Mouse (Mus musculus): ENCODE measurements at regions not wholly inside any gene's neighbourhood (a gene's known extent, or its start where the extent isn't known, plus 50 kb on each side); places are given as distances from the start of the nearest gene placed in this dataset.

DNA sequence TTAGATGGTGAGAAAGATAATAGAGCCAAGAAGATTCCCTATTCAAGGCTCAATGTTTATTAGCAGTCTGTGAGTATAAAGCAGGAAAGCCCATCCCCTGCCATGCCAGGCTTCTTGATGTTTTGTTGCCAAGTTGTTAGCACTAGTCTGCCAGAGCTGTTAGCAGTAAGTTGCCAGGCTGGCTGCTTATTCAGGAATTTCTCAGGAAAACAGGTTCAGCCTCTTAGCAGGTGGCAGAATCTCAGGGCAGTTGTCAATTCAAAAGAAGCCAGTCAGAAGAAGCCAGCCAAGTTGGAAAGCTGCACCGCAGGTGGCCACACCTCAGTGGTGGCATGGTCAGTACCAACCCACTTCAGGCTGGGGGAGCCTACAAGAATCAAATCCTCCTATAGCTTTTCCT, 221.6 kb downstream of the Zpld1 start:
- Histone ChIP-seq H3K4me3 (ENCODE audit: low read depth, low read length) (no peak overlapping the region), H3K27me3 (ENCODE audit: control insufficient read depth, insufficient read depth, low read length) (no peaks in the 10 kb centered on the region), H3K36me3 (ENCODE audit: control insufficient read depth, insufficient read depth, low read length) (no peaks in the 10 kb centered on the region), H3K27ac (replicated peaks; ENCODE audit: low read depth, low read length) (no peak overlapping the region), H3K4me1 (ENCODE audit: control insufficient read depth, insufficient read depth, low read length) (no peaks in the 10 kb centered on the region), H3K4me2 (ENCODE audit: low read depth, severe bottlenecking) (no peak overlapping the region), H3K9me3 (ENCODE audit: control insufficient read depth, low read length) (no peaks in the 10 kb centered on the region), H3K9ac (ENCODE audit: low read length) (no peak overlapping the region)
- WGBS: 69% methylated on average over 1 of the region's 1 CpGs
- no peak for ATAC-seq (ENCODE audit: insufficient number of reproducible peaks, low FRiP score, low TSS enrichment, low read depth)
- no peak for DNase-seq (ENCODE audit: low spot score)

- 93% methylated on average over 6 of the region's 6 CpGs for WGBS
These were observed 258.0 kb downstream of the Zpld1 start for GRCm38 (mm10) chr16:55039777-55040176.

GRCm38 (mm10) chr16:55001661-55002289, 296.0 kb downstream of the Zpld1 start:
- H3K36me3 ChIP-seq (ENCODE audit: control insufficient read depth, insufficient read depth, low read length): no peaks in the 10 kb centered on the region
- no peak for DNase-seq (ENCODE audit: low spot score)
- no peaks in the 10 kb centered on the region for H3K27me3 ChIP-seq (ENCODE audit: control insufficient read depth, insufficient read depth, low read length)
- no peaks in the 10 kb centered on the region for H3K9me3 ChIP-seq (ENCODE audit: control insufficient read depth, low read length)
- no peak overlapping the region for H3K9ac ChIP-seq (ENCODE audit: low read length)
- no peak overlapping the region for H3K4me3 ChIP-seq (ENCODE audit: low read depth, low read length)
- no peak for ATAC-seq (ENCODE audit: insufficient number of reproducible peaks, low FRiP score, low TSS enrichment, low read depth)
- H3K4me2 ChIP-seq (ENCODE audit: low read depth, severe bottlenecking): no peak overlapping the region
- no peak overlapping the region for H3K27ac ChIP-seq (replicated peaks; ENCODE audit: low read depth, low read length)
- 88% methylated on average over 2 of the region's 2 CpGs for WGBS
- H3K4me1 ChIP-seq (ENCODE audit: control insufficient read depth, insufficient read depth, low read length): no peaks in the 10 kb centered on the region

More at GRCm38 (mm10) chr16:55039777-55040176, 258.0 kb downstream of the Zpld1 start:
- H3K4me1 ChIP-seq (ENCODE audit: control insufficient read depth, insufficient read depth, low read length): no peaks in the 10 kb centered on the region
- no peak overlapping the region for H3K4me3 ChIP-seq (ENCODE audit: low read depth, low read length)
- H3K9ac ChIP-seq (ENCODE audit: low read length): no peak overlapping the region
- H3K4me2 ChIP-seq (ENCODE audit: low read depth, severe bottlenecking): no peak overlapping the region
- ATAC-seq (ENCODE audit: insufficient number of reproducible peaks, low FRiP score, low TSS enrichment, low read depth): no peak
- no peaks in the 10 kb centered on the region for H3K27me3 ChIP-seq (ENCODE audit: control insufficient read depth, insufficient read depth, low read length)
- no peaks in the 10 kb centered on the region for H3K36me3 ChIP-seq (ENCODE audit: control insufficient read depth, insufficient read depth, low read length)
- no peak overlapping the region for H3K27ac ChIP-seq (replicated peaks; ENCODE audit: low read depth, low read length)
- no peak for DNase-seq (ENCODE audit: low spot score)
- H3K9me3 ChIP-seq (ENCODE audit: control insufficient read depth, low read length): no peaks in the 10 kb centered on the region

DNA sequence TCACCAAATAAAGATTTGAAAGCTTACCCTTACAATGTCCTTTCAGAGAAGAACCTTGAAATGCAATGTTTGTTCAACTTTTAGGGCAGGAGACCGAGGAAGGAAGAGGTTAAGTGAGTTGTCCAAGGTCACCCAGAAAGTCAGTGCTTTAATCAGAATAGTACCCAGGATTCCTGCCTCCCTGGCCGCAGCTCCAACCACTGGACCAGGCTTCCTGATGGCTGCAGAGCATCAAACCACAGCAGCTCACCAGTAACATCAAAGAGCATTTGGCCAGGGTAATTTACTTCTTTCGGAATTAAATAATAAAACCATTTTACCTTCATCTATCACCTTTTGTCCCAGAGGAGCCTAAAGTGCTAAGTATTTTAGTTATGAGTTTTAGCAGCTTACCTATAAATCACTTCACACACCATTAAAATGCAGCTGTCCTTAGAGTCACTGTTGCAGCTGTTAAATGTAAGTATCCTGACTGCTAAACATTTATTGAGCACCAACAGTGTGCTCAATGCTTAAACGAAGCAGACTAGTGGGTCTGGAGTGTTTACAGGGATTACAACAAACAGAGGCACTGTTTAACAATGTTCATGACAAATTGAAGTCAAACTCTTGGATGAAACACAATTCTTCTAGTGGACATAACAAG, 306.1 kb downstream of the Zpld1 start:
- Histone ChIP-seq H3K27ac (replicated peaks; ENCODE audit: low read depth, low read length) (no peak overlapping the region), H3K36me3 (ENCODE audit: control insufficient read depth, insufficient read depth, low read length) (no peaks in the 10 kb centered on the region), H3K9ac (ENCODE audit: low read length) (no peak overlapping the region), H3K4me1 (ENCODE audit: control insufficient read depth, insufficient read depth, low read length) (peaks cover 2% of the 10 kb centered on the region), H3K4me2 (ENCODE audit: low read depth, severe bottlenecking) (no peak overlapping the region), H3K9me3 (ENCODE audit: control insufficient read depth, low read length) (no peaks in the 10 kb centered on the region), H3K27me3 (ENCODE audit: control insufficient read depth, insufficient read depth, low read length) (no peaks in the 10 kb centered on the region), H3K4me3 (ENCODE audit: low read depth, low read length) (no peak overlapping the region)
- DNase-seq (ENCODE audit: low spot score) (peak; percentile 61), ATAC-seq (ENCODE audit: insufficient number of reproducible peaks, low FRiP score, low TSS enrichment, low read depth) (peak; percentile 92)
- 8% methylated on average over 4 of the region's 4 CpGs for WGBS

GRCm38 (mm10) chr16:54983759-54984218, 314.0 kb downstream of the Zpld1 start:
- DNase-seq (ENCODE audit: low spot score) (peak; percentile 78), ATAC-seq (ENCODE audit: insufficient number of reproducible peaks, low FRiP score, low TSS enrichment, low read depth) (0 out of 2 replicates have a peak, but pooled peaks have one; percentile 54)
- Histone ChIP-seq H3K9me3 (ENCODE audit: control insufficient read depth, low read length) (no peaks in the 10 kb centered on the region), H3K9ac (ENCODE audit: low read length) (no peak overlapping the region), H3K4me3 (ENCODE audit: low read depth, low read length) (no peak overlapping the region), H3K27ac (replicated peaks; ENCODE audit: low read depth, low read length) (no peak overlapping the region), H3K4me1 (ENCODE audit: control insufficient read depth, insufficient read depth, low read length) (no peaks in the 10 kb centered on the region), H3K36me3 (ENCODE audit: control insufficient read depth, insufficient read depth, low read length) (no peaks in the 10 kb centered on the region), H3K27me3 (ENCODE audit: control insufficient read depth, insufficient read depth, low read length) (no peaks in the 10 kb centered on the region), H3K4me2 (ENCODE audit: low read depth, severe bottlenecking) (peak overlapping the region; percentile 17; the same call in 1 of the 2 replicates)
- WGBS: 3% methylated on average over 9 of the region's 9 CpGs

DNA sequence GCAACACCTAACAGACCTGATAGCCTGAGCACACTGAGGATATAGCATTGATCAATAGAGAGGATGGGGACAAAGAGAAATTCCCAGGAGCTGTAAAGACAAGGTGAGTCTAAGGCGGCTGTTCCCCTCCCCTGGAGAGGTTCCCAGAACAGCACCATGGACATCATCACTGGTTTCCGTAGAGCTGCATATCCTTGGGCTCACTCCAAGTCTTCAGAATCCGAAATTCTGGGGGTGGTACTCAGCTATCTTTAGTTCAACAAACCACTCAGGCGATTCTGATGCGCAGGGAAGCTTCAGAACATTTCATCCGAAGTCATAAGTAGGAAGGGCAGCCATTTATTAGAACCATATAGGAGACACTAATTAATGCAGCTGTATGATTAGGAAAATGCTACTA, 327.4 kb downstream of the Zpld1 start:
- H3K9me3 ChIP-seq (ENCODE audit: control insufficient read depth, low read length): no peaks in the 10 kb centered on the region
- no peak for DNase-seq (ENCODE audit: low spot score)
- H3K36me3 ChIP-seq (ENCODE audit: control insufficient read depth, insufficient read depth, low read length): no peaks in the 10 kb centered on the region
- no peaks in the 10 kb centered on the region for H3K27me3 ChIP-seq (ENCODE audit: control insufficient read depth, insufficient read depth, low read length)
- no peaks in the 10 kb centered on the region for H3K4me1 ChIP-seq (ENCODE audit: control insufficient read depth, insufficient read depth, low read length)
- H3K9ac ChIP-seq (ENCODE audit: low read length): no peak overlapping the region
- WGBS: 88% methylated on average over 6 of the region's 6 CpGs
- H3K4me3 ChIP-seq (ENCODE audit: low read depth, low read length): no peak overlapping the region
- ATAC-seq (ENCODE audit: insufficient number of reproducible peaks, low FRiP score, low TSS enrichment, low read depth): no peak
- no peak overlapping the region for H3K27ac ChIP-seq (replicated peaks; ENCODE audit: low read depth, low read length)
- no peak overlapping the region for H3K4me2 ChIP-seq (ENCODE audit: low read depth, severe bottlenecking)

DNA sequence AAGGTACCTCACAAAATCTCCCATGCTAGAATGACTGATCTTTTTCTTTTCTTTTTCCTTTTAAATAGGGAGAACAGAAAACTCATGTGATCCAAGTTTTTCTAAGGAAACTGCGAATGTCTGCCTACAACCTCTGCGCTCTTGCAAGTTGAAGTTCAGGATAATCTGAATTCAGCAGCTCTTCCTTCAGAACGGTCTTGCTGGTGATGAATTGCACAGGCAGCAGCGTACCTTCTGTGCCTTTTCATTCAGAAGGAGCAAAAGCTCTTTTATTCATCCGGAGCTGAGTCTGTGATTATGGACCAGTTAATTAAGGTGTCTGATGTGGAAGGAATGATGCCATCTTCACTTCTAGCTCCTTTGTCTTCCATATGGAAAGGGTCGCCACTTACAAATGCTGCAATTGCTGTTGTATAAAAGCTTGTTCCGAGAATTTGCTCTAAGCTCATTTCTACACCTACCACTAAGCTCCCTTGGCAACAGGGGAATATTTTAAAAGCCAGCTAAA, 353.9 kb downstream of the Zpld1 start:
- Histone ChIP-seq H3K4me3 (ENCODE audit: low read depth, low read length) (no peak overlapping the region), H3K4me2 (ENCODE audit: low read depth, severe bottlenecking) (no peak overlapping the region), H3K9me3 (ENCODE audit: control insufficient read depth, low read length) (no peaks in the 10 kb centered on the region), H3K36me3 (ENCODE audit: control insufficient read depth, insufficient read depth, low read length) (no peaks in the 10 kb centered on the region), H3K4me1 (ENCODE audit: control insufficient read depth, insufficient read depth, low read length) (no peaks in the 10 kb centered on the region), H3K27me3 (ENCODE audit: control insufficient read depth, insufficient read depth, low read length) (no peaks in the 10 kb centered on the region), H3K27ac (replicated peaks; ENCODE audit: low read depth, low read length) (no peak overlapping the region), H3K9ac (ENCODE audit: low read length) (no peak overlapping the region)
- no peak for ATAC-seq (ENCODE audit: insufficient number of reproducible peaks, low FRiP score, low TSS enrichment, low read depth)
- DNase-seq (ENCODE audit: low spot score): no peak
- WGBS: 86% methylated on average over 7 of the region's 7 CpGs

GRCm38 (mm10) chr16:54928259-54928658, 369.5 kb downstream of the Zpld1 start:
- DNase-seq (ENCODE audit: low spot score): no peak
- Histone ChIP-seq H3K4me1 (ENCODE audit: control insufficient read depth, insufficient read depth, low read length) (no peaks in the 10 kb centered on the region), H3K27me3 (ENCODE audit: control insufficient read depth, insufficient read depth, low read length) (no peaks in the 10 kb centered on the region), H3K9me3 (ENCODE audit: control insufficient read depth, low read length) (peaks cover 2% of the 10 kb centered on the region; the same call in 1 of the 2 replicates), H3K4me2 (ENCODE audit: low read depth, severe bottlenecking) (no peak overlapping the region), H3K4me3 (ENCODE audit: low read depth, low read length) (no peak overlapping the region), H3K36me3 (ENCODE audit: control insufficient read depth, insufficient read depth, low read length) (no peaks in the 10 kb centered on the region), H3K27ac (replicated peaks; ENCODE audit: low read depth, low read length) (no peak overlapping the region), H3K9ac (ENCODE audit: low read length) (no peak overlapping the region)
- no peak for ATAC-seq (ENCODE audit: insufficient number of reproducible peaks, low FRiP score, low TSS enrichment, low read depth)
- WGBS: 82% methylated on average over 3 of the region's 3 CpGs
